Mouse (Mus musculus) kidney, adult 2 months (tissue): ENCODE measurements around the gene Zfp637.
"Not testable (repeated sequence)": the region's sequence is repeated elsewhere in the genome, so short reads cannot be mapped to it uniquely, and the experiment has no call there.

Experiments used
- CTCF ChIP-seq: fragments of 200-500 bp; conservative IDR thresholded peaks from 2 replicates; pipeline ENCODE4 v1.5.1; 2011; ENCODE audit warnings: low read depth, mild to moderate bottlenecking, control low read depth, low read length, moderate library complexity, mixed read lengths; ENCODE audit not compliant: insufficient read depth, insufficient read length
- POLR2A ChIP-seq: fragments of 200-500 bp; IDR thresholded peaks from one replicate; pipeline ENCODE4 v1.6.1; 2011; ENCODE audit warnings: low read depth, low read length, control low read depth

DNA sequence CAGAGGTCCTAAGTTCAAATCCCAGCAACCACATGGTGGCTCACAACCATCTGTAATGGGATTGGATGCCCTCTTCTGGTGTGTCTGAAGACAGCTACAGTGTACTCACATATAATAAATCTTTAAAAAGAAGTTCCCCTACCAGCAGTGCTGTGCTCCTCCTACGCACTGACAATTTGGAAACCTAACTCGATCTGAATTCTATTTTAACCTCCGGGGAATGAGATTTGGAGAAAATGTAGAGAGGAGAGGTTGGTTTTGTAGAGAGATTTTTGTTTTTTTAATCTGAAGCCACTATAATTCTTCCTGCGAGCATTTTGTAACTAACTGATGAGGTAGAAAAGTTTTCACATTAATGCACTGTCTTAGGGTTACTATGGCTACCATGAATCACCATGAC is 5.7 kb downstream of the Zfp637 start:
- TF ChIP-seq CTCF, POLR2A: not testable (repeated sequence)
